Mouse (Mus musculus): Measurements from ENCODE around the gene Rilp.

Rilp gene

GRCm38 (mm10) chr11:75559870-75560504 lies 50.1 kb downstream of the Rilp start:
- DNase-seq = no peak

- no peak for DNase-seq
Measured at GRCm38 (mm10) chr11:75560530-75561409, 50.9 kb downstream of the Rilp start.

- DNase-seq = no peak
Measured at GRCm38 (mm10) chr11:75561410-75561791, 51.5 kb downstream of the Rilp start.
